Mouse (Mus musculus) left cerebral cortex, postnatal 10 days (tissue): ENCODE measurements around the gene Cenpm. TPM values are rescaled to one million over a fixed set of nuclear protein-coding genes. Genes with fewer than 3 reads are reported as not detected.
"Not testable (repeated sequence)": the region's sequence is repeated elsewhere in the genome, so short reads cannot be mapped to it uniquely, and the experiment has no call there.

Experiments used
- DNase-seq, 2 experiments: peaks; one replicate each; pipeline ENCODE4 v3.0.0; 2021 to 2022; ENCODE audit warnings: low spot score in 2 of 2, mixed read lengths in 1 of 2; ENCODE audit errors: extremely low spot score in 1 of 2
- intact Hi-C: fragments of 180-260 bp; cut with DNase I; formaldehyde crosslinking; loops from one replicate; pipeline ENCODE4 v1.15.1; 2025
- total RNA-seq, 2 experiments: library from RNA; stranded (reverse); gene quantifications; 2 replicates each; pipeline ENCODE4 v1.2.3; 2021

The Cenpm gene
- total RNA-seq, 2 experiments from 2014 or later: 4.5 to 4.8 TPM

GRCm38 (mm10) chr15:82251579-82251978 lies 7.0 kb upstream of the Cenpm start:
- intact Hi-C loops: no loop called here
- DNase-seq: no peak

- intact Hi-C loops: no loop called here
Measured at GRCm38 (mm10) chr15:82247131-82247776, 2.7 kb upstream of the Cenpm start.

GRCm38 (mm10) chr15:82244805-82245161 lies 235 bp upstream of the Cenpm start:
- intact Hi-C loops, DNase-seq: not testable (repeated sequence)

More at GRCm38 (mm10) chr15:82247131-82247776, 2.7 kb upstream of the Cenpm start:
- no peak for DNase-seq

- DNase-seq: no peak
- intact Hi-C loops: no loop called here
Measured at GRCm38 (mm10) chr15:82243742-82244114, 820 bp downstream of the Cenpm start.

GRCm38 (mm10) chr15:82243311-82243710 lies 1.2 kb downstream of the Cenpm start:
- intact Hi-C loops: no loop called here
- DNase-seq: no peak

GRCm38 (mm10) chr15:82236565-82236964 lies 8.0 kb downstream of the Cenpm start:
- peak; percentile 66 to 69 for DNase-seq
- intact Hi-C loops: loop anchor here (2.0 kb wide), 2 partner anchors 96 to 172 kb away; no protein-coding TSS in a partner anchor

GRCm38 (mm10) chr15:82235661-82236060 lies 8.9 kb downstream of the Cenpm start:
- no peak for DNase-seq
- intact Hi-C loops: loop anchor here (2.0 kb wide), 2 partner anchors 95 to 171 kb away; no protein-coding TSS in a partner anchor

GRCm38 (mm10) chr15:82232651-82233050 lies 11.9 kb downstream of the Cenpm start:
- intact Hi-C loops: no loop called here
- no peak for DNase-seq

- DNase-seq: peak in 1 of 2 experiments; percentile 55
- intact Hi-C loops: no loop called here
Measured at GRCm38 (mm10) chr15:82231591-82232378, 12.8 kb downstream of the Cenpm start.

GRCm38 (mm10) chr15:82231100-82231499 lies 13.4 kb downstream of the Cenpm start:
- no peak for DNase-seq
- intact Hi-C loops: no loop called here

GRCm38 (mm10) chr15:82230098-82230611 lies 14.4 kb downstream of the Cenpm start:
- no peak for DNase-seq
- intact Hi-C loops: no loop called here

GRCm38 (mm10) chr15:82229542-82230045 lies 15.0 kb downstream of the Cenpm start:
- intact Hi-C loops: no loop called here
- DNase-seq: no peak

- intact Hi-C loops: no loop called here
- DNase-seq: no peak
Measured at GRCm38 (mm10) chr15:82225769-82226168, 18.8 kb downstream of the Cenpm start.

- intact Hi-C loops: no loop called here
- no peak for DNase-seq
Measured at GRCm38 (mm10) chr15:82224602-82225215, 19.8 kb downstream of the Cenpm start.

- intact Hi-C loops: no loop called here
- peak in 1 of 2 experiments; percentile 62 for DNase-seq
Measured at GRCm38 (mm10) chr15:82223657-82224601, 20.6 kb downstream of the Cenpm start, which contains the start of gene Tnfrsf13c. Gene Tnfrsf13c (minus strand): TSS chr15:82224369.

- no peak for DNase-seq
- intact Hi-C loops: no loop called here
Measured at GRCm38 (mm10) chr15:82223251-82223650, 21.3 kb downstream of the Cenpm start.

- DNase-seq: no peak
- intact Hi-C loops: no loop called here
Measured at GRCm38 (mm10) chr15:82221104-82221860, 23.3 kb downstream of the Cenpm start.
